Mouse (Mus musculus) gastrocnemius, postnatal 36 days (tissue): ENCODE data around the gene Cacna1h. TPM values are rescaled to one million over a fixed set of nuclear protein-coding genes. Genes with fewer than 3 reads are reported as not detected.

ENCODE experiments used
- DNase-seq, 2 experiments: peaks; one replicate each; pipeline ENCODE4 v3.0.0; 2022
- intact Hi-C: fragments of 180-260 bp; cut with DNase I; formaldehyde crosslinking; loops from one replicate; pipeline ENCODE4 v1.15.1; 2025
- total RNA-seq, 2 experiments: library from RNA; stranded (reverse); gene quantifications; 2 replicates each; pipeline ENCODE4 v1.2.3; 2021

Gene Cacna1h
- total RNA-seq, 2 experiments from 2014 or later: 0.94 to 1.2 TPM

DNA sequence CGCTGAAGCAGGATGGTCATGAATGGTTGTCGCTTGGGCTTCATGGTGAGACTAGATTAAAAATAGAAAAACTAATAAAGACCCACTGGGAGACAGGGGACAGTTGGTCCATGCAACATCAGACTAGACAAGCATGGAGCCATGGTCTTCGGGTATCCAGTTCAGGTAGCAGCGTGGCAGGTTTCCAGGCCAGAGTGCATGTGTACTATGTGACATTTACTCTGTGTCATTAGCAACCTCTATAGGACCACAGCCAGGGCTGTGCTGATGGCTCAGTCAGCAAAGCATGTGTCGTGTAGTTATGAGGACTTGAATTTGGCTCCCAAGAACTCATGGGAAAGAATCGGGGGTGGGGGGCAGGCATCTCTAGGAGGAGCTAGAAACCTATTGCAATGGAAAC lies 93.6 kb downstream of the Cacna1h start:
- intact Hi-C loops: no loop called here
- no peak for DNase-seq

DNA sequence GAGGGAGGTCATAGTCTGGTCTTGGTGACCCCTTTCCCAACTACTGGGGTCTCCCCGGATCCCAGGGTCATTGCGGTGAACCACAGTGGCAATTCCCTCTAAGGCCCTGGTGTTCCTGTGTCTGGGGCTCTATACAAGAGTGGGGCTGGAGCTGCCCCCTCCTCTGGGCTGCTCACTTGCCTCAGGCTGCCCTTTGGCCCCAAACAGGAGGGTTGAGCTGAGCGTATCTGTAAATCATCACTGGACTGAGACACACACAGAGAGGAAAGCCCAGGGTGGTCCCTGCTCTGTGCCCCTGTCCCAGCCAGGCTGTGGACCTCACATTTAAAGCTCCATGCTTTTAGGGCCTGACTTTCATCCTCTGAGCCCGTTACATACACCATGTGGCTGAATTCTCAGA lies 95.4 kb downstream of the Cacna1h start:
- DNase-seq: no peak
- intact Hi-C loops: no loop called here

DNA sequence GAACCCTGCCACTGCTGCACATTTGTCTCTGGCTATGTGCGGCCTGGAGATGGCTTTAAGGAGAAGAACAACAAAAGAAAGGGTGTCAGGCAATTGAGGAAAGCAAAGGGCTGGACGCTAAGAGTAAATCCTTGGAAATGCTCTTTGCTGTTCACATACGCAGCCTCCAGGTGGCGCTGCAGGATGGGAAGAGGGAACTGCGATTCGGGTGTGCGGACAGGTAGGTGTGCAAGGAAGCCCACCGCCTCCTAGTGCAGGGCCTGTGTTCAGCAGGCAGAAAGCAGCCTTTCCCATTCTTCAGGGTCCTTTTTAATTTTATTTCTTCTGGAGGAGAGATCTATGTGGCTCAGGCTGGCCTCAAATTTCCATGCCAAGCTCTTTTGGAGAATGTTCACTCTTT lies 99.6 kb downstream of the Cacna1h start:
- intact Hi-C loops: loop anchor here (2.0 kb wide), 2 partner anchors 33 to 133 kb away; partner anchors contain the start of gene Tpsb2
- no peak for DNase-seq

DNA sequence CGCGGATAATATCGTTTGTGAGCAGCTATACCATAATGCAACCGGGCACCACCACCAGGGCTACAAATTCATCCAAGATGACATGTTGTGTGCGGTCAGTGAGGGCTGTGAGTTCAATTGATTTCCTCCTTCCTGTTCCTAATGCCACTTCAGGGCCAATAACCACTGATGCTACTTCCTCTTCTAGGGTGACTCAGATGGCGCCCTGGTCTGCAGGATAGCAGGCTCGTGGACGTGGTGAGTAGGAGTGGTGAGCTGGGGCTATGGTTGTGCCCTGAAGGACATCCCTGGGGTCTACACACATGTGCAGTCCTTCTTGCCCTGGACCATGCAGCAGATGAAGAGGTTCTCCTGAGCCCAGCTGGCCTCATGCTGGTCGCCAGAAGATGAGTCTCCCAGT lies 101.3 kb downstream of the Cacna1h start:
- DNase-seq: no peak
- intact Hi-C loops: loop anchor here (2.0 kb wide), 1 partner anchor 134 kb away; no protein-coding TSS in a partner anchor

Other genes with a start within 250 kb of the Cacna1h start
- gene BC003965, start 249.2 kb downstream of the Cacna1h start, total RNA-seq: 10 to 100 TPM; 12.3 to 13.8 TPM
- gene Unkl, start 245.4 kb downstream of the Cacna1h start, total RNA-seq: 1 to 10 TPM; 4.9 to 5.6 TPM
- gene Gnptg, start 193.7 kb downstream of the Cacna1h start, total RNA-seq: 10 to 100 TPM; 13.8 to 14.1 TPM
- gene Tsr3, start 193.6 kb downstream of the Cacna1h start, total RNA-seq: 10 to 100 TPM; 15.8 to 18.4 TPM
- not detected for gene Baiap3, start 177.4 kb downstream of the Cacna1h start, total RNA-seq
- 10 to 100 TPM; 55.0 to 60.6 TPM for gene Ube2i, start 159.2 kb downstream of the Cacna1h start, total RNA-seq
- gene Prss34, start 135.4 kb downstream of the Cacna1h start, total RNA-seq: under 1 TPM; 0.20 to 0.36 TPM
- not detected for gene Prss28, start 125.1 kb downstream of the Cacna1h start, total RNA-seq
- gene Prss29, start 115.1 kb downstream of the Cacna1h start, total RNA-seq: not detected
- 1 to 10 TPM; 1.1 to 1.3 TPM for gene Tpsab1, start 88.2 kb downstream of the Cacna1h start, total RNA-seq
- gene Tpsb2, start 67.5 kb downstream of the Cacna1h start, total RNA-seq: 1 to 10 TPM; 2.7 to 3.5 TPM
- gene Tpsg1, start 64.5 kb downstream of the Cacna1h start, total RNA-seq: under 1 TPM in 1 of 2 experiments, not detected in 1; 0.26 TPM
- not detected for gene Tekt4, start 20.8 kb upstream of the Cacna1h start, total RNA-seq
- gene Sstr5, start 63.5 kb upstream of the Cacna1h start, total RNA-seq: not detected
- gene Sox8, start 136.9 kb upstream of the Cacna1h start, total RNA-seq: 1 to 10 TPM; 1.9 to 2.0 TPM
- gene Lmf1, start 145.3 kb upstream of the Cacna1h start, total RNA-seq: 10 to 100 TPM; 13.1 to 13.9 TPM